Mouse (Mus musculus) monocyte, adult 5-6 weeks (primary cell): Measurements from ENCODE around the gene Ins2. TPM values are rescaled to one million over a fixed set of nuclear protein-coding genes. Genes with fewer than 3 reads are reported as not detected.

Experiments used
- ATAC-seq: fragments of 153-309, 156-312 bp; replicated peaks from 2 replicates; pipeline ENCODE4 v1.8.0; 2017; ENCODE audit warnings: mild to moderate bottlenecking; ENCODE audit not compliant: low TSS enrichment, insufficient number of reproducible peaks, severe bottlenecking, poor library complexity, low FRiP score
- total RNA-seq: library from RNA; stranded (forward); fragments of 200-1000, 200-491, 200-594 nt; gene quantifications from 3 replicates; pipeline ENCODE4 v1.2.3, GENCODE M21; 2017

The Ins2 gene
- not detected in 3 replicates for total RNA-seq

- no peak for ATAC-seq
Measured at GRCm38 (mm10) chr7:142743281-142743680, at the start of gene Ins2. Ins2 (minus strand) TSS chr7:142743381.

GRCm38 (mm10) chr7:142792650-142793275 lies 49.6 kb upstream of the Ins2 start:
- ATAC-seq = no peak

GRCm38 (mm10) chr7:142789667-142790066 lies 46.5 kb upstream of the Ins2 start:
- ATAC-seq = no peak

GRCm38 (mm10) chr7:142737772-142738171 lies 5.4 kb downstream of the Ins2 start:
- ATAC-seq = no peak

GRCm38 (mm10) chr7:142736943-142737490 lies 6.2 kb downstream of the Ins2 start:
- peak; percentile 63; the same call in 1 of the 2 replicates for ATAC-seq

- ATAC-seq = no peak
Measured at GRCm38 (mm10) chr7:142725973-142726372, 17.2 kb downstream of the Ins2 start.

- ATAC-seq = no peak
Measured at GRCm38 (mm10) chr7:142720725-142721124, 22.5 kb downstream of the Ins2 start.

- 0 out of 2 replicates have a peak, but pooled peaks have one; percentile 47 for ATAC-seq
Measured at GRCm38 (mm10) chr7:142714783-142715498, 28.2 kb downstream of the Ins2 start.

GRCm38 (mm10) chr7:142706873-142707272 lies 36.3 kb downstream of the Ins2 start:
- no peak for ATAC-seq

- ATAC-seq = no peak
Measured at GRCm38 (mm10) chr7:142699334-142699860, 43.8 kb downstream of the Ins2 start.

GRCm38 (mm10) chr7:142678611-142679010 lies 64.6 kb downstream of the Ins2 start:
- ATAC-seq = no peak

- no peak for ATAC-seq
Measured at GRCm38 (mm10) chr7:142675644-142676043, 67.5 kb downstream of the Ins2 start.

GRCm38 (mm10) chr7:142675141-142675540 lies 68.0 kb downstream of the Ins2 start:
- no peak for ATAC-seq

GRCm38 (mm10) chr7:142672120-142672519 lies 71.1 kb downstream of the Ins2 start:
- ATAC-seq = 0 out of 2 replicates have a peak, but pooled peaks have one; percentile 48

- no peak for ATAC-seq
Measured at GRCm38 (mm10) chr7:142671067-142671466, 72.1 kb downstream of the Ins2 start.

- ATAC-seq = no peak
Measured at GRCm38 (mm10) chr7:142669751-142670625, 73.2 kb downstream of the Ins2 start, which contains the start of gene Gm49394. Gm49394 (minus strand) TSS chr7:142669942.

GRCm38 (mm10) chr7:142668328-142668727 lies 74.9 kb downstream of the Ins2 start:
- no peak for ATAC-seq

GRCm38 (mm10) chr7:142667521-142667920 lies 75.7 kb downstream of the Ins2 start:
- no peak for ATAC-seq

GRCm38 (mm10) chr7:142666659-142667058 lies 76.5 kb downstream of the Ins2 start, which contains the start of gene Igf2:
Igf2 (minus strand) TSS chr7:142666816.
- no peak for ATAC-seq
